Mouse (Mus musculus): ENCODE measurements around the gene Schip1. TPM values are rescaled to one million over a fixed set of nuclear protein-coding genes. Genes with fewer than 3 reads are reported as not detected.
A peak's percentile ranks its signal among the peaks of the same experiment; 100 is the strongest.

Gene Schip1
- polyA plus RNA-seq, 1 experiment from 2014 or later = 114 TPM

- Histone ChIP-seq H3K36me3 (no peaks in the 10 kb centered on the region), H3K27ac (no peak overlapping the region), H3K27me3 (no peaks in the 10 kb centered on the region), H3K4me3 (no peak overlapping the region), H3K4me2 (replicated peaks) (no peak overlapping the region), H3K9me3 (replicated peaks) (no peaks in the 10 kb centered on the region), H3K9ac (no peak overlapping the region), H3K4me1 (peaks cover 12% of the 10 kb centered on the region; the same call in 1 of the 2 replicates)
- ATAC-seq (ENCODE audit: low FRiP score) = peak; percentile 41; the same call in 1 of the 2 replicates
- 82% methylated on average over 8 of the region's 8 CpGs for WGBS
Observed at GRCm38 (mm10) chr3:68563922-68564321, 499.3 kb downstream of the Schip1 start.

GRCm38 (mm10) chr3:68564978-68565674 lies 500.5 kb downstream of the Schip1 start:
- Histone ChIP-seq H3K36me3 (no peaks in the 10 kb centered on the region), H3K27me3 (no peaks in the 10 kb centered on the region), H3K4me2 (replicated peaks) (no peak overlapping the region), H3K4me3 (no peak overlapping the region), H3K4me1 (peaks cover 12% of the 10 kb centered on the region; the same call in 1 of the 2 replicates), H3K9me3 (replicated peaks) (no peaks in the 10 kb centered on the region), H3K27ac (no peak overlapping the region), H3K9ac (no peak overlapping the region)
- peak; percentile 51; the same call in 1 of the 2 replicates for ATAC-seq (ENCODE audit: low FRiP score)
- WGBS = 55% methylated on average over 10 of the region's 10 CpGs

- Histone ChIP-seq H3K4me1 (peaks cover 12% of the 10 kb centered on the region; the same call in 1 of the 2 replicates), H3K4me3 (no peak overlapping the region), H3K9ac (no peak overlapping the region), H3K27me3 (no peaks in the 10 kb centered on the region), H3K4me2 (replicated peaks) (no peak overlapping the region), H3K9me3 (replicated peaks) (no peaks in the 10 kb centered on the region), H3K27ac (no peak overlapping the region), H3K36me3 (no peaks in the 10 kb centered on the region)
- WGBS = 46% methylated on average over 4 of the region's 4 CpGs
- ATAC-seq (ENCODE audit: low FRiP score) = no peak
Observed at GRCm38 (mm10) chr3:68565675-68566055, 501.1 kb downstream of the Schip1 start.

- H3K36me3 ChIP-seq = no peaks in the 10 kb centered on the region
Observed at GRCm38 (mm10) chr3:68567581-68567980, 503.0 kb downstream of the Schip1 start.

GRCm38 (mm10) chr3:68568149-68568548 lies 503.5 kb downstream of the Schip1 start:
- Histone ChIP-seq H3K9ac (no peak overlapping the region), H3K36me3 (no peaks in the 10 kb centered on the region), H3K27me3 (no peaks in the 10 kb centered on the region), H3K4me2 (replicated peaks) (no peak overlapping the region), H3K9me3 (replicated peaks) (no peaks in the 10 kb centered on the region), H3K4me3 (no peak overlapping the region), H3K27ac (no peak overlapping the region), H3K4me1 (peaks cover 19% of the 10 kb centered on the region)
- 72% methylated on average over 3 of the region's 3 CpGs for WGBS
- no peak for ATAC-seq (ENCODE audit: low FRiP score)

More at GRCm38 (mm10) chr3:68567581-68567980, 503.0 kb downstream of the Schip1 start:
- Histone ChIP-seq H3K4me2 (replicated peaks) (no peak overlapping the region), H3K9me3 (replicated peaks) (no peaks in the 10 kb centered on the region), H3K4me3 (no peak overlapping the region), H3K9ac (no peak overlapping the region), H3K27me3 (no peaks in the 10 kb centered on the region), H3K27ac (no peak overlapping the region), H3K4me1 (peaks cover 17% of the 10 kb centered on the region; the same call in 1 of the 2 replicates)
- WGBS = 80% methylated on average over 7 of the region's 7 CpGs
- ATAC-seq (ENCODE audit: low FRiP score) = no peak

- no peak for ATAC-seq (ENCODE audit: low FRiP score)
Observed at GRCm38 (mm10) chr3:68568716-68569115, 504.1 kb downstream of the Schip1 start.

GRCm38 (mm10) chr3:68570319-68570718 lies 505.7 kb downstream of the Schip1 start:
- no peak overlapping the region for H3K4me3 ChIP-seq
- WGBS = 85% methylated on average over 4 of the region's 4 CpGs
- no peak for ATAC-seq (ENCODE audit: low FRiP score)
- H3K36me3 ChIP-seq = no peaks in the 10 kb centered on the region
- no peaks in the 10 kb centered on the region for H3K27me3 ChIP-seq
- H3K9me3 ChIP-seq (replicated peaks) = no peaks in the 10 kb centered on the region
- no peak overlapping the region for H3K4me2 ChIP-seq (replicated peaks)
- H3K4me1 ChIP-seq = peaks cover 31% of the 10 kb centered on the region
- no peak overlapping the region for H3K27ac ChIP-seq
- H3K9ac ChIP-seq = no peak overlapping the region

More at GRCm38 (mm10) chr3:68568716-68569115, 504.1 kb downstream of the Schip1 start:
- H3K36me3 ChIP-seq = no peaks in the 10 kb centered on the region
- no peak overlapping the region for H3K27ac ChIP-seq
- WGBS = 39% methylated on average over 7 of the region's 7 CpGs
- no peaks in the 10 kb centered on the region for H3K9me3 ChIP-seq (replicated peaks)
- no peak overlapping the region for H3K9ac ChIP-seq
- no peak overlapping the region for H3K4me2 ChIP-seq (replicated peaks)
- H3K27me3 ChIP-seq = no peaks in the 10 kb centered on the region
- no peak overlapping the region for H3K4me3 ChIP-seq
- H3K4me1 ChIP-seq = peaks cover 24% of the 10 kb centered on the region

GRCm38 (mm10) chr3:68572249-68573225 lies 507.9 kb downstream of the Schip1 start:
- Histone ChIP-seq H3K9me3 (replicated peaks) (no peaks in the 10 kb centered on the region), H3K4me3 (peak overlapping the region; percentile 41), H3K36me3 (no peaks in the 10 kb centered on the region), H3K4me1 (peaks cover 45% of the 10 kb centered on the region), H3K9ac (peak overlapping the region; percentile 57), H3K27me3 (no peaks in the 10 kb centered on the region), H3K4me2 (replicated peaks) (peak overlapping the region; percentile 64), H3K27ac (peak overlapping the region; percentile 95)
- ATAC-seq (ENCODE audit: low FRiP score) = peak; percentile 93
- 8% methylated on average over 28 of the region's 28 CpGs for WGBS

GRCm38 (mm10) chr3:68573226-68573624 lies 508.6 kb downstream of the Schip1 start:
- Histone ChIP-seq H3K4me3 (peak overlapping the region; percentile 41), H3K4me1 (peaks cover 47% of the 10 kb centered on the region), H3K36me3 (no peaks in the 10 kb centered on the region), H3K27me3 (no peaks in the 10 kb centered on the region), H3K9me3 (replicated peaks) (no peaks in the 10 kb centered on the region), H3K27ac (peak overlapping the region; percentile 95), H3K9ac (peak overlapping the region; percentile 57), H3K4me2 (replicated peaks) (peak overlapping the region; percentile 64)
- 55% methylated on average over 3 of the region's 3 CpGs for WGBS
- ATAC-seq (ENCODE audit: low FRiP score) = no peak

GRCm38 (mm10) chr3:68574097-68574496 lies 509.5 kb downstream of the Schip1 start:
- H3K9ac ChIP-seq = peak overlapping the region; percentile 32; the same call in 1 of the 2 replicates
- 42% methylated on average over 8 of the region's 8 CpGs for WGBS
- H3K4me2 ChIP-seq (replicated peaks) = peak overlapping the region; percentile 64
- H3K27me3 ChIP-seq = no peaks in the 10 kb centered on the region
- H3K9me3 ChIP-seq (replicated peaks) = no peaks in the 10 kb centered on the region
- peak overlapping the region; percentile 41 for H3K4me3 ChIP-seq
- H3K4me1 ChIP-seq = peaks cover 51% of the 10 kb centered on the region
- no peak overlapping the region for H3K27ac ChIP-seq
- ATAC-seq (ENCODE audit: low FRiP score) = no peak
- H3K36me3 ChIP-seq = no peaks in the 10 kb centered on the region

GRCm38 (mm10) chr3:68574565-68574964 lies 510.0 kb downstream of the Schip1 start:
- Histone ChIP-seq H3K4me1 (peaks cover 51% of the 10 kb centered on the region), H3K4me3 (peak overlapping the region; percentile 41)

More at GRCm38 (mm10) chr3:68574565-68574964, 510.0 kb downstream of the Schip1 start:
- H3K4me2 ChIP-seq (replicated peaks) = peak overlapping the region; percentile 64
- no peaks in the 10 kb centered on the region for H3K9me3 ChIP-seq (replicated peaks)
- no peak for ATAC-seq (ENCODE audit: low FRiP score)
- peak overlapping the region; percentile 67; the same call in 1 of the 2 replicates for H3K27ac ChIP-seq
- 44% methylated on average over 8 of the region's 8 CpGs for WGBS
- peak overlapping the region; percentile 23; the same call in 1 of the 2 replicates for H3K9ac ChIP-seq
- H3K36me3 ChIP-seq = no peaks in the 10 kb centered on the region
- H3K27me3 ChIP-seq = no peaks in the 10 kb centered on the region
